Mouse (Mus musculus): ENCODE measurements around the gene Usp32.

Usp32 gene

DNA sequence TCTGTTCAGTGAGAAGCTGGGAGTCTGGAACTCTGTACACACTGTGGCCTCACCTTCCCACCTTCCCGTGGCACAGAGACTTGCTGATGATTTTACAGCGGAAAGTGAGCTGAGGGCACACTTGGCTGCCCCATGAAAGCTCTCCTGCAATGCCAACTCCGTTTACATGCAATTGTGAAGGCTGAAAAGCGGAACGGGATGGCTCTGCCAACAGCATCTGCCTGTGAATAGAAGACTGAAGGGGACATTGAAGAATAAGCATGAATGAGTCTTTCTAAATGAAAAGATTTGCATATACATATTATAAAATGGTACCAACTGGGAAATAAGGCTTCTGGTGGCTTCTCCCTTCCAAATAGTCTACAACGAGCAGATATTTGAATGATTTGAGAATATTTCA, 192.8 kb downstream of the Usp32 start:
- in situ Hi-C loops (cut with MboI), result no loop called here

DNA sequence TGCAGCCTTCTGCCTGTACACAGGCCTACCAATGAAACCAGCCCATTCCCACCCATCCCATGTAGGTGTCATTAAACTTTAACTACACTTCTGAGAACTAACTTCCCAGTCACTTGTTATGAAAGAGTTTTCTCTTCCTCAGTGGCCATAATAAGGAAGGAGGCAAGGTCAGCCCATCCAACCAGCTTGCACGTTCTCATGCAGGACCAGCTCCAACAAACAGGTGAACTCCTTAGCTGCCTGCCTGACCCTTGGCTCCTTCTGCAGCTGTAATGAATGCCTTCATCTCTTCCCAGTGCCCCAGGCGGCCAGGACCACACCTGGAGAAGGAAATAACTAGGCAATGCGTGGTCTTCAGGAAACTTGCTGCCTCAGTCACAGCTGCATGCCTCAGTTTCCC, 194.1 kb downstream of the Usp32 start:
- in situ Hi-C loops (cut with MboI), result no loop called here

DNA sequence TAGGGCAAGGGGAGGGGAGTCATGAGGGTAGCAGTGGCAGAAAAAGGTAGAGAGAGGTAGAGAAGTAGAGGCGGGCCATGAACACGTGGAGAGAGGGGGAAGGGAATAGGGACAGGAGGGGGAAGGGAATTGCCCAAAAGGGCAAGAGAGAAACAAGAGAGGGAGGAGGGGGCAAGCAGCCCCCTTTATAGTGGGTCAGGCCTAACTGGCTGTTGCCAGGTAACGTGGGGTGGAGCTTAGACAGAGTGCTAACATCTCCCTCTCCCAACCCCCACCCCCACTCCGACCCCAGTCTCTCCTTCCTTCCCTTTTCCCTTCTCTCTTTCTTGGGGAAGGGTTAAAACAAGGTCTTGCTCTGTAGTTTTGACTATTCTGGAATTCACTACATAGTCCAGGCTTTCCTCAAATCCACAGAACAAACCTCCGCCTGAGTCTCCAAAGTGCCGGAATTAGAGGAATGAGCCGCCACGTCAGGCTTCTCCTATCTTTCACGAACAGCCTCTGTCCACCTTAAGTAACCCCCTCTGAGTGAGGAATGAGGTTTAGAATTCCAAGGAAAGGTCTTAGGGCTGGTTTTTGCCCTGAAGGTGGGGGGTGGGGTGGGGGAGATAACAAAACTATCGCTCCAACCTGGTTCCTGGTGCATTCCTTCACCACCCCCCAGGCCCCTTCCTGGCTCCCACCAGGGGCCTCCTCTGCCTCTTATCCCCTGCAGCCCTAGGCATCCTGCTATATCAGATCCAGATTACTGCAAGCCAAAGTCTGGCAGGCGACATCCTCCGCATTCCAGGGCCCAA, 195.1 kb downstream of the Usp32 start:
- in situ Hi-C loops (cut with MboI), result no loop called here

DNA sequence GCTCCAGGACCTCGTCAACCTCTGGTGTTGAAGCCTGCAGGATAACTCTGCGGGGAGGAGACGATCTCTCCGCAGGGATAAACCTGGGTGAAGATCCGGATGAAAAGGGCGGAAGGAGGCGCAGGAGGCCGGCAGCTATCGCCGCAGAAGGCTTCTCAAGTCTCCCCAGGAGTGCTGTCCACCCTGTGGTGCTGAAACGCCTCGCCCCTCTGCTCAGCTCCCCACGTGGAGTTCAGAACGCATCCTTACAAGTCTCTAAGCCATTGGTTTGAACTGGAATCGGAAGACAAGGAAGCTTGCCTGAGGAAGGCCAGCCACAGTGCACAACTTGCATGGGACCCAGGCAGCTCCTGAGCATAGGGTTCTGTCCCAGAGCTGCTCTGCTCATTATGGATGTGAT, 196.0 kb downstream of the Usp32 start:
- in situ Hi-C loops (cut with MboI), result no loop called here

DNA sequence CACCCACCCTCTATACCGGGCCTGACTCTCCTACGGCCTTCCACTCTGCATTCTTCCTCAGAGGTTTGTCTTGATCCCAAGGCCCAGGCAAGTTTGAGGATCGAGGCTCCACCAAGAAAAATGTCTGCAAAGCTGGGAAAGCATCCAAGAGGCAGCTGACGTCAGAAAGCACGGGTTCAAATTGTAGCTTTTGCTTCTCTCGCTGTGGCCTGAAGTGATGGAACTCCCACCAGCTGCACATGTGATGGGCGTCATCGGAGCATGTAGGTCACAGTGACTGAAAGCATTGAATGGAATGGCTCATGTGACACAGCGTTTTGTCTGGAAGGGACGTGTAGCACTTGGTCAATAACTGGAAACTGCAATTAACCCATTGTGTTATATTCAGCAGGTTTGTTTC, 199.8 kb downstream of the Usp32 start:
- in situ Hi-C loops (cut with MboI), result no loop called here

DNA sequence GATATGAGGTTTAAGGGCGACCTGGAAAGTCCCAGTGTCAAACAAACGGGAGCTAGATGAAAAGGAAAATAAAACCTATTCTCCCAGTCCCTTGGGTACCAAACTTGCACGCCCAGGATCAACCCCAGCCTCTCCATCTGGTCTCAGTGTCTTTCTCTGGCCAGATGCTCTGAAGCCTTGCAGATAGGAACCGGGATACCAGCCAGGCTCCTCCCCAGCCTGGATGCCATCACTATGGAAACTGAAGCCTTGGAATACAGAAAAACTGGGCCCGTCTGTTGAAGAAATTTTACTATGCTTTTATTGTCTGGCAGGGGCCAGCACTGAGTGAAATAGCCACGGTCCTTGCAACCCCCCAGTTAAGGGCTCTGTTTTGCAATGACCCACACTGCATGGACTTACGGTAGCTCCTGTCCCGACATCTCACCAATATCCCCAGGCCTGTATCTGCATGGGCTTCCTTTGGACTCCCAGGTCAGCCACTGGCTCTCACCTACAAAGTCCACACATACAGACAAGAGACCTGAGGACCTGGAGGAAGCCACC, 200.4 kb downstream of the Usp32 start:
- in situ Hi-C loops (cut with MboI), result no loop called here

All from mature B cell (primary cell).